Mouse (Mus musculus) gastrocnemius, postnatal 36 days (tissue): ENCODE results near the gene Gm49368. TPM values are rescaled to one million over a fixed set of nuclear protein-coding genes. Genes with fewer than 3 reads are reported as not detected.
"Not testable (repeated sequence)": the region's sequence is repeated elsewhere in the genome, so short reads cannot be mapped to it uniquely, and the experiment has no call there.

ENCODE experiments used
- DNase-seq, 2 experiments: peaks; one replicate each; pipeline ENCODE4 v3.0.0; 2022
- intact Hi-C: fragments of 180-260 bp; cut with DNase I; formaldehyde crosslinking; loops from one replicate; pipeline ENCODE4 v1.15.1; 2025
- long read RNA-seq, 2 experiments: library from polyadenylated mRNA; stranded (forward); transcript quantifications; one replicate each; pipeline ENCODE4 v2.0.0; 2021
- total RNA-seq, 2 experiments: library from RNA; stranded (reverse); gene quantifications; 2 replicates each; pipeline ENCODE4 v1.2.3; 2021

Gm49368 gene
- under 1 TPM in 1 of 2 experiments, not detected in 1; 0.05 TPM for total RNA-seq
- long read RNA-seq, experiment 1, result 0 reads
- long read RNA-seq, experiment 2, result 0 reads

DNA sequence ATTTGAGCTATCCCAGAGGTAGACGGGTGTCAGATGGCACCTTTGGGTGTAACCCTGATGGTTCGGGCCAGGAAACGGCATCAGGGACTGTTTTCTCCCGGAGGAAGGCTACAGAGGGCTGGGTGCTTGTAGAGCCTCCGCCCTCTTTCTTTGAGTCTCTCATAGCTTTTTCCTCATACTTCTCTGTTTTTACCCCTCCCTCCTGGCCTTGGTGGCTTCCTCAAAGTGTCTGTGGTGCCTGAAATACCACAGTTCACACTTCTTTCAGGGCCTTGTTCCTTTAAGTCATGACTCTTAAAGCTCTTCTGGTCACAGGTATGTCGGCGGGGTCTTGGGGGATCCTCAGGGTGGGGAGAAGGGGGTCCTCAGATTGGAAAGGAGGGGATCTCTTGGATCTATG is at the start of gene Gm49368, which contains the start of gene Itgam:
Gene Gm49368 (plus strand): TSS at position 228 of the 400 bp plus-strand sequence.
Gene Itgam (plus strand): TSS at position 185 of the 400 bp plus-strand sequence.
- DNase-seq, result no peak
- intact Hi-C loops, result no loop called here

DNA sequence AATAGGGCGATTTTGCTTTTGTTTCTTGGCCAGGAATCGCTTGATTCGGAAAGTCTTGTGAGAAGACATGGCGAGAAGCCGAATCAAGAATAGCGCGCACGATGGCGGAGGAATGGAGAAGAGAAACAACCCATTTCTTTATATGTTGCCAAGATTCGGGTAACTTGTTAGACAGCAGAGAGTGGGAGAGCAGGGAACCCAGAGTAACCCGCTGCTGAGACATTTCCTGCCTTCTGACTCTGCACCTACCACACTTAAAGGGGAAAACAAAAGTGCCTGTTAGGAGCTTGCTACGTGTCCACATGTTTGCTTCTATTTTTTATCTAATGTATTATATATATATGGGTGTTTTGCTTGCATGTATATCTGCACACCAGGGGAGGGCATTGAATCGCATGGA is 49.4 kb upstream of the Gm49368 start:
- intact Hi-C loops, result no loop called here
- DNase-seq, result no peak

DNA sequence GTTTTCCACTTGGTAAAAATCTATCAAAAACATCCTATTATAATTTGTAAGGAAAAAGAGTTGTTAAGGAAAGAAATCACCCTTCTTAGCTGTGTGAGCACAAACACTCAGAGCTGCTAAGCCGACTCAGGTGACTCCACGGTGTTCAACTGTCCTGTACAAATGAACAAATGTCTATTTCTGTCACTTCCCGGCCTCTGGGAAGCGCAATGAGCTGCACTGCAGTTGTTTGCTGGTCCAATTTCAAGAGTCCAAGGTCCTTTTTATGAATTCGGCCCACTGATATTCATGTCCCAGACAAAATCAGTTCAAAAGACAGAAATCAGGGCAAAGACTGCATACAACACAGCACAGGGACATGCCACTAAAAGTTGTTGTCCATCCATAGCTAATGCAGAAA is 46.3 kb upstream of the Gm49368 start:
- DNase-seq, intact Hi-C loops: not testable (repeated sequence)

DNA sequence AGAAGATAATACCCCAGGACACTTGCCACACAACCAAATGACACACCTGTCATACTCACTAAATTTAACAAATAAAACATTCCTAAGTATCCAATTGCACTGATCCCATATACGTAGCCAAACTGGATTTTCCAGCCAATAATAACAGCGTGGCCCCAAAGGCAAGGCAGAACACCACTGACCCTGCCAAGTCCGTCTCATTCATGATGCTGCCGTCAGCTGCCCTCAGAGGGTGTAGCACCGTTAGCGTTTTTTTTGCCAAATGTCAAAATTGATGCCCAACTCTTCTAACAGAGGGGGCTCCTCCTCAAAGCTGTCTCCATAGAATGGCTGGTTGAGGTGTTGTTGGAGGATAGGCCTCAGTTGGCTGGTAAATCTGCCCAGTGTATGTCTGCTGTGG is 45.8 kb upstream of the Gm49368 start:
- DNase-seq, result no peak
- intact Hi-C loops, result no loop called here

DNA sequence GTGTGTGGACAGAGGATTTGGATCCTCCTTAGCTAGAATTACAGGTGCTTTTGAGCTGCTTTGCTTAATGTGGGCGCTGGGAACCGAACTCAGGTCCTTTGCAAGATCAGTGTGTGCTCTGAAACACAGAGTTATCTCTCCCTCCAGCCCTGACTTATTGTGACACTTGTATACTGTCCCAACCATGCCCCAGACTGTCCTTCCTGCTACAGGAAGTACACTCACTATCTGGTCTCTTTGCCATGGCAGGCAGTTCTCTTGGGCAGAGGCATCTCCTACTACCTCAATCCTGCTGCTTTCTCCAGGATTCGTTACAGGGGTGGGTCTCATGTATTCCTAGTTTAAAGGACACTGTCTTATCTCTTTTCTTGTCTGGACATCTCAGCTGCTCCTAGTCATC is 44.2 kb upstream of the Gm49368 start:
- no peak for DNase-seq
- intact Hi-C loops, result no loop called here

DNA sequence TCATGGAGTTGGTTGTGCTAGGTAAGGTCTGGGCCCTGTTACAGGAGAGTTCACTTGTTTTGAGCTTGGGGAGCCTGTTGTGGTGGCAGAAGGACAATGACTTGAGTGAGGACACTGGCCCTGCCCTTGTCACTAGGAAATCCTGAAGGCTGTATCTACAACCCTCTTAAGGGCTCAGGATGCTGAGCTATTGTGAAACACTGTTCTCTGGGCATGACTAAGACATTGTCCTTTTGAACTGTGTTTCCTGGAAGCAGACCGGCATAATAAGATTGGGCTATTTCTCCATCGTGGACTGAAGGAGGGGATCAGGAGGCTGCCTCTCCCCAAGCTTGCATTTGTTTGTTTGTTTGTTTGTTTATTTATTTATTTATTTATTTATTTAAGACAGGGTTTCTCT is 43.3 kb upstream of the Gm49368 start:
- no peak for DNase-seq
- intact Hi-C loops, result no loop called here

DNA sequence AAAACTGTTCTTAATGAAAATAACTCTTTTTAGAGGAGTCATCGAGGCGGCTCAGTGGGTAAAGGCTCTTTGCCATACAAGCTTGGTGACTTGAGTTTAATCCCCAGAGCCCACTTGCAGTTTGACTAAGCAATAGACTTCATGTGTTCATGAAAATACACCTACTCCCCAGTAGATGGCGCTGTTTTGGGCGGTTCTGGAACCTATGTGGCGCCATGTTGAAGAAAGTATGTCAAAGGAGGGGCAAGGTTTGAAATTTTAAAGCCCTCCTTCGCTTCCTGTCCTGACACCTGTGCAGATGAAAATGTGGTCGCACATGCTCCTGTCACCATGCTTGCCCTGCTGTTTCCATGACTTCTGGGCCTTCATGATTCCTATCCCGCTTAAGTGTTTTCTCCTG is 39.5 kb upstream of the Gm49368 start:
- intact Hi-C loops, result no loop called here
- no peak for DNase-seq

DNA sequence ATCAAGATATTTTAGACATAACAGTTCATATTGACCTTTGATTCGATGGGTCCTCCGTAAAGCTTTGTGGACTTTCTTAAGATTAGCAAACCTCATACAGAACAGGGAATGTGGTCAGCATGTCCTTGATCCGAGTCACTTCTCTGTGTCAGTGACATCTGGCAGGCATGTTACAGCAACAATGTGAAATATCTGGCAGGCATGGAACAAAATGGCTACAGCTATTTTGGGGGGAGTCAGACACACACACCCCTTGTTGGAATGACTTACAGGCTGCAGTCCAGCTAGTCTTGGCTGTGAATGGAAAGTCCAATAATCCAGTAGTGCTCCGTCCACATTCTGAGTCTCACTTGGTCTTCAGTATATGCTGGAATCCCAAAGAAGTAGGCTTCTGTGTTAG is 38.9 kb upstream of the Gm49368 start:
- no peak for DNase-seq
- intact Hi-C loops, result no loop called here

DNA sequence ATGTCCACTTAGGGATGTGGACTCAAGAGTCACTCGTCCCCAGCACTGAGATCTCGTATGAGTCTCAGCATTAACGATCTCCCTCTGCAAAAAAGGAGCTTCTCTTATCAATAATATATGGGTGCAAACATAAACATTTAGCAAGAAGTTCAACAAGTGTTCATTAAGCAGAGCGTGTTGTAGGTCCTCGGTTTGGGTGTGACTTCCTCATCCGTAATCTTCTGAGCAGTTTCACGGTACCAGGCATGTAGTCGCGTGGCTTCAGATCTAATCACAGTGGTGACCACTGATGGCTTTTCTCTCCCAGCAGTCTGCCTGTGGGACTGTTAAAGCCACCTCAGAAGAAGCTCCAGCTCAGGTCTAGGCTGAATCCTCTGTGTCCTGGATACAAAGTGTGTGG is 38.1 kb upstream of the Gm49368 start:
- intact Hi-C loops, result no loop called here

DNA sequence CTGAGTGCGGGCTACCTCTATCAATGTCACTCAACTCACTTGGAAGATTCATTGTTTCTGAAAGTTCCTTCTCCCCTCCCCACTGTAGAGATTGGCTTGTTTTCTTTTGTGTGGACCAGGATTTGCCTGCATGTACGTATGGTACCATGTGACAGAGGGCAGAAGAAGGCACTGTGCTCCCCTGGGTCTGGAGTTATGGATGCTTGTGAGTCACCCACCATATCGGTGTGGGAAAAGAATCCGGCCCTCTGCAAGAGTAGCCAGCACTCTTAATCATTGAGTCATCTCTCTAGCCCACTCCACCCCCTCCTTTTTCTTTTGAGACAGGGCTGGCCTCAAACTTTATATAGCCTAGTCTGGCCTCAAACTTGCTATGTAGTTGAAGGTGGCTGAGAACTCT is 37.6 kb upstream of the Gm49368 start:
- intact Hi-C loops, result no loop called here
- no peak for DNase-seq

More for the DNA sequence above, 38.1 kb upstream of the Gm49368 start:
- DNase-seq, result no peak

DNA sequence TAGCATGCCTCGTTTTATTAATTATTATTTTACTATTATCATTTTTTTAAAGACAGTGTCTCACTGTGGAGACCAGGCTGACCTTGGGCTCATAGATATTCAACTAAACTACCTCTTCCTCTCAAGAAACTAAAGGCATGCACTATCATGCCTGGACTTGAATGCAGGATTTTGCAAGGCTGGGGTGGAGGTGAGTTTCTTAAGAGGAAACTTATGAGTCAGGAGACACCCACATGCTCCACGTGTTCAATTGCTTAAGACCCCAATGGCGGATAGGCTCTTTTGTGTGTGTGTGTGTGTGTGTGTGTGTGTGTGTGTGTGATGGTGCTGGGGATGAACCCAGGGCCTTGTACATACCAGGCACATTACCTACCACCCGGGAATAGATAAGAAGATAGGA is 37.1 kb upstream of the Gm49368 start:
- no peak for DNase-seq
- intact Hi-C loops, result no loop called here

DNA sequence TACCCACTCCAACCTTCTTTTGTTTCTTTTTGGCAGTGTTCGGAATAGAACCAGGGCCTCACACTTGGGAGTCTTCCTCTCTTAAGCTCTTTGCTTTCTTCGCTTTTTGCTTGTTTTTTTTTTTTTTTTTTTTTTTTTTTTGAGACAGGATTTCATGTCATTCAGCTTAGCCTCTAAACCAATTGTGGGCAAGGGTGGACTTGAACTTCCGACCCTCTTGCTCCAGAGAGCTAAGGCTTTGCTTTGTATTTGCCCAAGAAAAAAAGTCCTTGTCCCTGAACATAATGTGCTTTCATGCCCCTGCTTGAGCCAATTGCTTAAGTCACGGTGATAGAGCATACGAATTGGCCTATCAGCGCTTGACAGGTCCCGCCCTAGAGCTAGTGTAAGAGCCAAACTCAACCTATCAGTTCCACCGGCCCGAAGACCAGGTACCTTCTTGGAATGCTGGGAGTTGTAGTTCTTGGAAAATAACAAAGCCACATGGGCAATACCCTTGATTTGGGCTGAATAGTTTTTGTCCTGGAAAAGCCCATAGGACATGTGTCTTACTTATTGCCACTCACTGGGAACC is 31.0 kb upstream of the Gm49368 start:
- intact Hi-C loops, result no loop called here

DNA sequence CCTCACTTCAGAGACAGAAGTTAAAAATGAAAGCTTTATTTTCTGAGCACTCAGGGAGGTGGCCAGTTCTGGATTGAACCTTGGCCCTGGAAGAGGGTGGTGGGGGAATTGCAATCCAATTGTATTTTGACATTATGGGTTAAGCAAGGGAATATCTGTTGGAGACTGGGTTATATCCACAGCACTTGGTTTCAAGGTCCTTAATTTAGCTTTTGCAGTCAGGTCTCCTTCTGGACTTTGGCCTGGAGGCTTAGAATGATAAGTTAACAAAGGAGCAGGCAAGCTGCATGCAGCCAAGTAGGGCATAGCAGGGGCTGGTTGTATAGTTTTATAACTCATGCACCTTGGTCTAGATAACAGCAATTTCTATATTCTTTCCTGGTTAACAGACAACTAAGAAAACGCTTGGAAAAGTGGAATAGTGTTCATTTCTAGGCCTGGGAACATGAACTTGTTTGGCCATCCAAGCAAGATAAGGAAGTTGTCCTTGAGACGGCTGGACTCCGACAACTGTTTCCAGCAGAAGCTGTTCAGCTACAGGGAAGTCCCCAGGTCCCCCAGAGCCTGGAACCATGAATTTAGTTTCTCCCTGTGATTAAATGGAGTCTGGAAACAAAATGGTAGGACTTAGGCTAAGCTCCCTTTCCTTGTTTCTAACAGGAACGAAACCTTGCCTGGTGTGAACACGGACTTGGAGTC is 30.0 kb upstream of the Gm49368 start:
- intact Hi-C loops, result no loop called here
- DNase-seq, result no peak

More for the DNA sequence above, 31.0 kb upstream of the Gm49368 start:
- DNase-seq, result no peak

DNA sequence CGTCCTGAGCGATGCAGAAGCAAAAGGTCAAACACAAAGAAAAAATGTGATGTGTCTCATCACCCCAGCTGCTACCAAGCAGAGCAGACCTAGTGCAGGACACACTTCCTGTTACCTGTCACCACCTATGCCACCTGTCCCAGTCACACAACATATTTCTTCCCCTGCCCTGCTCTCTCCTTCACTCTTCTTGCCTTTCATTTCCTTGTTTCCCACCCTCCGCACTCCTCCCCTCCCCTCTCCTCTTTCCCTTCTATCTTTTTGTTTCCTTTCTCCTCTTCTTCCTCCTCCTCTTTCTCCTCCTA is 29.5 kb upstream of the Gm49368 start:
- intact Hi-C loops, result no loop called here
- DNase-seq, result no peak

DNA sequence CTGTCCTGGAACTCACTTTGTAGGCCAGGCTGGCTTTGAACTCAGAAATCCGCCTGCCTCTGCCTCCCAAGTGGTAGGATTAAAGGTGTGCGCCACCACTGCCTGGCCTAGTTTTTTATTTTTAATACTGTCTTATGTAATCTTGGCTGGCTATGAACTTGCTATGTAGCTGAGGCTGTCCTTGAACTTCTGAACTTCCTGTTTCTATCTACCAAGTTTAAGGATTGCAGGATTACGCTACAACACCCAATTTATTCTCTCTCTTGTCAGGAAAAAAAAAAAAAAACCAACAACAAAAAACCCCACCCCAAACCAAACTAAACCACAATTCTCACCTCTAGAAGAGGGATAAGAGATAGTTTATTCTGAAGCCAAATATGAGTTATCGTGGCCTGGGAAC is 28.9 kb upstream of the Gm49368 start:
- intact Hi-C loops, result no loop called here
- DNase-seq, result no peak

DNA sequence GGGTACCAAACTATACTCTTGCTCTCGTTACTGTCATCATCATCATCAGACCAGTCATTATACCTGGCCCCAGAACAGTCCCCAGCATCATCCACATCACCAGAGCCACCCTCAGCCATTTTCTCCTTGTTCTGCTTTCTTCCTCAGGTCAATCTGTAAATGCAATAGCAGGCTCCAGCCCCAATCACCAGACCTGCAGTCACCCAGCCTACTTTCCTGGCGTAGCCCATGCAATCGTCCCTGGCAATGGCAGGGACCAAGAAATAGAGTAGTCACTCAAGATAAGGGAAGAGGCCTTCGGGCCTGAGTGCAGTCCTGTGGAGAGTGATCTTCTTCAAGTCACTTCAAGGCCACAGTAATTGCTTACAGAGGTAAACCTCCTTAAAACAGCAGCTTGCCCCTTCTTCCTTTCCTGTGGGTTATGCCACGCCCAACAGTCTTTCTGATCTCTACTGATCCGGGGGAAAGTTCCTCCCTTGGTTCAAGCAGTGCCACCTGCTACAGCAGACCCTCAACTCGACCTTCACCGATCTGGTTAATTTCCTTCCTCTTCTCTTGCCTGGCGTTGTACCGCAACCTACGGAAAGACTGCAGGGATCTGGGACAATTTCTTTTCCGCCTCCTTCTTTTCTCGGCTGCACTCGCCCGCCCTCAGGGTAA is 20.2 kb upstream of the Gm49368 start:
- intact Hi-C loops, DNase-seq: not testable (repeated sequence)

DNA sequence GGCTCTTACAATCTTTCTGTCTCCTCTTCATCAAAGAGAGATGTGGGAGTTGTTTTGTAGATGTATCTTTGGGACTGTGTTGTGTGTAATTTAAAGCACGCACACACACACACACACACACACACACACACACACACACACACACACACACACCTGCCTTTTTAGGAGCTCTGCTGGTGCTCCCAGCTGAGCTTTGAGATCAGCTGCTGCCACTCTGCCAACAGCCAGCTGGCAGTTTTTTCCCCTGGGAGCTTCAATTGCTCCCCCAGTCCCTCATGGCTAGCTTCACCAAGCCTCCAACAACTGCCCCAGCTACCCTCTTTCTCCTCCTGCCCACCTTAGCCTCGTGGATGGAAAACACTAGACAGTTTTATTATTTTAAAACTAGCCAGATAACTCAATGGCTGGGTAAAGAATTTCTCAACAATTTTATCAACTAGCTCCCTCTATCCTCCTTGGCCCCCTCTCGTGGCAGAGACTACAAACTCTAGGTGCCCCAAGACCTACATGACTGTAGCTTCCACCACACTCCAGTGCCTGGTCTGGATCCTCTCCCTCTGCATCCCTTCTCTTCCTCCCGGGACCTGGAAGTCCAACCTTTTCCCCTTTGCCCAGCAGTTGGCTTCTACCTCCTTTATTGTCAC is 18.2 kb upstream of the Gm49368 start:
- intact Hi-C loops, result no loop called here
- DNase-seq, result no peak

DNA sequence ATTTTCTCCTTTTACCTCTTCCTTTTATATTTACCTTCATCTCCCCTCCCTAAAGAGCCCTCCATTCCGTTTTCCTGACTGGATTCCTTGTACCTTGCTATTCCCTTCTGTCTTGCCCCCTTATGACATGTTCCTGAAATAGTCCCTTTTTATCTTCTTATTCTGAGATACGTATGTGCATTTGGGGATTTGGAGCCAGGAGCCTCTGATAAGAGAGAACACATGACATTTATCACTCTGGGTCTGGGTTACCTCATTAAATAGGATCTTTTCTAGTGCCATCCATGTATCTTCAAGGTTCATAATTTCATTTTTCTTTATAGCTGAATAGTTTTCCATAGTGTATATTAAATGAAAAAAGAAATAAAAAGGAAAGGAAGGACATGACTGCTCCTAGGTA is 16.8 kb upstream of the Gm49368 start:
- intact Hi-C loops, result no loop called here
- no peak for DNase-seq

DNA sequence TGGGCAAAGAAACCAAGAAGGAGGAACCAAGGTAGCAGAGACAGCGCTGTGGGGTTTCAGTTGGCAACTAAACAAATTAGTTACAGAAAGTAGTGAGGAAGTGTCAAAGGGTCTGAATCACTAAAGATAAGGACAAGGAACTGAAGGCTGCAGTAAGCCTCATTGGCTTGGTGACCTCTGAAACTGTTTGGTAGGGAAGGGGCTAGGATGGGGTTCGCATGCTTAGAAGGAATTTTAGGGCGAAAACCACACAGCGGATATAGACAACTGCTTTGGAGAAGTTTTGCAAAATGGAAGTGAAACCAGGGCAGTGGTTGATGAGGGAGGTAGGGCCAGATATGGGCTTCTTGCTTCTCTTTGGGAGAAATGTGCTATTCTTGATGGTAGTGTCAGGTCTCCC is 13.7 kb upstream of the Gm49368 start:
- intact Hi-C loops, result no loop called here
- DNase-seq, result no peak

DNA sequence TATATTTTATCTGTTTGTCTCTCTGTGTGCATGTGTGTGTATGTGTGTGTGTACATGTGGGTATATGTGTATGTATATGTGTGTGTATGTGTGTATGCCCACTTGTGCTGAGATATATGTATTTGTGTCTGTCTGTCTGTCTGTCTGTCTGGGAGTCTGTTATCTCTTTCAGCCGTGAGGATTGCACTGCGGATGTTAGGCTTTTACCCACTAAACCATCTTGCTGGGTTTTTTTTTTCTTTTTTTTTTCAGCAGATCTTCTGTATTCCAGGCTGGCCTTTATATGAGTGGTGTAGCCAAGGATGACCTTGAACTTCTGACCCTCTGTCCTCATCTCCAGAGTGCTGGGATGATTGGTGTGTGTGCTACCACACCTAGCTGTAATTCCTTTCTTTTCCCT is 13.2 kb upstream of the Gm49368 start:
- DNase-seq, result no peak
- intact Hi-C loops, result no loop called here

DNA sequence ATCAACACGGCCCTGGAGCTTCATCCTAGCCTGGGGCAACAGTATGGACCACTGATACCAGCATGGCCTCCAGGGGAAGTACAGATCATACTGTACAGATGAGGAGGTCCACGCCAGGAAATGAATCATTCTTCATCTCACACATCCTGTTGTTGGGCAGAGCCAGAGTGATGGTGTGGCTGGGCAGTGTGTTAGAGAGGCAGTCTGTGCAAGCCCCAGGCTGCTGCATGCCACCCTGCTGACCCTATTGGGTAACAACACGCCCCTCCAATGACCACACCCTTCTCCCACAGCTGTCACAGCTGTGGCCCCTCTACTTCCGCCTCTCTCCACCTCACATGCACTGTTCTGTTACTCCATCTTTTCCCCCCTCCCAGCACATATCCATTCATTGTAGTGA is 11.7 kb upstream of the Gm49368 start:
- intact Hi-C loops, result no loop called here
- DNase-seq, result no peak

DNA sequence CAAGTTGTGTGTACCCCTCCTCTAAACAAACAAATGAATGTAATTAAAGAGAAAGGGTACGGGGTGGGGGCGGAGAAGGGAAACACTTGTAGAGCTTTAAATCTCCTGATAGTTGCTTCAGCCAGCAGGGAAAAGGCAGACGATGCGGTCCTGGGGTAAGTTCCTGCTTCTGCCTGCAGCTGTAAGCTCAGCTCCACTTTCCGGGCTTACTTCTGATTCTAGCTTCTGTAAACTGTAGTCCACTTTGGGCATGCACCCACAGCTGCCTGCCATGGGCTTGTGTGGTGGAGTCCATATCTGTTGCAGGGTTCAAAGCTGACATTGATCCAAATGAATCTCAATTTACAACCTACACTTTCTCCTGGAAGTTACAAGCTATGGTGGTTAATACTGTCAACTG is 9.4 kb upstream of the Gm49368 start:
- DNase-seq, result no peak
- intact Hi-C loops, result no loop called here
